17 mouse cellular contexts compared by ENCODE assay signal in genomic region chr19:37946053-37946452, GRCm38 (mm10).
"Had no signal": no experiment of that assay in that cellular context is flagged by ENCODE, and none has a peak within 500 bp of the region (broad histone marks: within the 10 kb centered on the region; RNA-seq: fewer than 3 reads in every experiment).

No protein-coding gene starts in this region.

- H3K9me3 ChIP-seq: lung, embryonic 15.5 days; midbrain, embryonic 13.5 days; midbrain, embryonic 15.5 days; neural tube, embryonic 13.5 days had no signal

- H3K27ac ChIP-seq: lung, embryonic 15.5 days; macrophage; midbrain, embryonic 13.5 days; midbrain, embryonic 15.5 days; neural tube, embryonic 13.5 days had no signal

- H3K9ac ChIP-seq: lung, embryonic 15.5 days; midbrain, embryonic 13.5 days; midbrain, embryonic 15.5 days; neural tube, embryonic 13.5 days had no signal

- H3K4me2 ChIP-seq: lung, embryonic 15.5 days; midbrain, embryonic 11.5 days; midbrain, embryonic 13.5 days; midbrain, embryonic 15.5 days; neural tube, embryonic 13.5 days had no signal

- H3K27me3 ChIP-seq: lung, embryonic 15.5 days; midbrain, embryonic 13.5 days; midbrain, embryonic 15.5 days; neural tube, embryonic 13.5 days had no signal

- H3K36me3 ChIP-seq: midbrain, embryonic 13.5 days; midbrain, embryonic 15.5 days; neural tube, embryonic 13.5 days had no signal

- H3K4me3 ChIP-seq: lung, embryonic 15.5 days; megakaryocyte, embryonic 14.5 days; midbrain, embryonic 13.5 days; midbrain, embryonic 15.5 days; neural tube, embryonic 13.5 days had no signal

- ATAC-seq: lung, postnatal 0 days; midbrain, embryonic 13.5 days; midbrain, embryonic 15.5 days had no signal

- DNase-seq: lung, adult 18-20 months; lung, postnatal 14 days; lung, postnatal 36 days; right cerebral cortex, postnatal 14 days; right cerebral cortex, postnatal 4 days; spleen, adult 18-20 months; thymus, adult 18-20 months; thymus, postnatal 14 days; thymus, postnatal 36 days had no signal

- H3K4me1 ChIP-seq: lung, embryonic 15.5 days; megakaryocyte, embryonic 14.5 days; midbrain, embryonic 13.5 days; midbrain, embryonic 15.5 days; neural tube, embryonic 13.5 days had no signal
